Mouse (Mus musculus) R1 (cell line): Measurements from ENCODE around the gene Cyb5r1.

Experiments used
- DNase-seq: peaks from one replicate; pipeline ENCODE4 v3.0.0-alpha.2; 2018; ENCODE audit warnings: low read depth, low spot score

Gene Cyb5r1

DNA sequence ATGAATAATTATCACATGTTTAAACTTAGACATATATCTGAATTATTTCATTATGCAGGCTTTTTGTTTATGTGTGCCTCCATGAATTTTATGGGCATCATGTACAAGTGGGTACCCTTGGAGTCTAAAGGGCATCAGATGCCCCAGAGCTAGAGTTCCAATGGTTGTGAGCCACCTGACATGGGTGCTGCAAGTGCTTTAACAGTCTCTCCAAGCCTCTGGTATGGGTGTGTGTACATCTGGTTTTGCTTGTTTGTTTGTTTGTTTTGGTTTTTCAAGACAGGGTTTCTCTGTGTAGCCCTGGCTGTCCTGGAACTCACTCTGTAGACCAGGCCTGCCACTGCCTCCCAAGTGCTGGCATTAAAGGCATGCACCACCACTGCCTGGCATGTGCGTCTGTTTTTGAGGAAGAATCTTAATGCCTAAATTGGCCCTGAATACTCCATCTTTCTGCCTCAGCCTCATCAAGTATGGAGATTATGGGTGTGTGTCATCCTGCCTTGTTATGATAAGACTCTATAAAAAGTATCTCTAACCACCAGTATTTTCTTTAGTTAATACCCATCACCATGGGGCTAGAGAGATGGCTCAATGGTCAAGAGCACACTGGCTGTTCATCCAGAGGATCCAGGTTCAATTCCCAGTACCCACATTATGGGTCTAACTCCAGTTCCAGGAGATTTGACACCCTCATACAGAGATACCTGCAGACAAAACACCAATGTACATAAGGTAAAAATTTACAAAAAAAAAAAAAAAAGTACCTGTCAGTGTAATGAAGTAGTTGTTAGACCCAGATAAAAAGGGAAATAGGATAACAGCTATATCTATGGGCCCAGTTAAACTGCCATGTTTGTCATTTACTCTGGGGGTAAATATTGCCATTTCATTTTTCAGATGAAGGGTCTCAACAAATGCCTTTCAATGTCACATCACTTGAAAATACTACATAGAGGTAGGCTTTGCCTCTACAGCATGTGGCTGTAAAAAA is 55.2 kb downstream of the Cyb5r1 start:
- no peak for DNase-seq
